Mouse (Mus musculus): ENCODE data around the gene Tmem255b. TPM values are rescaled to one million over a fixed set of nuclear protein-coding genes. Genes with fewer than 3 reads are reported as not detected.

Tmem255b gene
- total RNA-seq, 1 experiment, result 0.18 TPM

DNA sequence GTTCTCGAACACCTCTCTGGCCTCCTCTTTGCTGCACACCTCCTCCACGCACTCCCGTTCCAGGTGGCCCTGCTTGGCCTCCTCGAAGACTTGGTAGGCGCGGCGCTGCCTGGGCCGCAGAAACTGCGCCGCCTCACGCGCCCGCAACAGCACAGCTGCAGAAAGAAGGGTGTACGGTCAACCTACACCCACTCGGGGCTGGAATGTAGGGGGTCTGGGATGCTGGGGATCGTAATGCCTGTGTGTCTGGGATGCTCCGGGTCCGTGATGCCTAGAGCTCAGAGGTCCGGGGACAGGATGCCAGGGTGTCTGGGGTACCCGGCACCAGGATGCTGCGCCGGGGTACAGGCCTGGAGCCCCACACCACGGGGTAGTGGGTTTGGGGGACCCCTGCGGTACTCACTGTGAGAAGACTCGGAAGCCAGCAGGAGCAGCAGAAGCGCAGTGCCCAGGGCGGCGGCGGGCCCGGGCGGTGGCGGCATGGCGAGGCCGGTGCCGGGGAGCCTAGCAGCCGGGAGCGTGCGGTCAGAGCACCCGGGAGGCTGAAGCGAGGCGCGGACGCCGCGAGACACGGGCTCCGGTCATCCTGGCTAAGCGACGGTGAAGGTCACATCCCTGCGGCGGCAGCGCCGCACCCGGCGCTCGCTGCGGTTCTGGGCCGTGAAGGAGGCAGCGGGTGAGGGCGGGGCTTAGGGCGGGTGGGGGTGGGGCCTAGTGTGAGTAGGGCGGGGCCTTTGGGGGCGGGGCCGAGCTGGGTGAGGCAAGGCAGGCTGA is 59.1 kb downstream of the Tmem255b start, which contains the start of gene Gas6:
TSS of gene Gas6 (minus strand) at position 633 of the 774 bp plus-strand sequence.
- DNase-seq (ENCODE audit: low read depth, low spot score), result peak; percentile 41
- Histone ChIP-seq H3K27ac (ENCODE audit: insufficient read depth, low read depth, low read length, poor library complexity, severe bottlenecking) (no peak within 1 kb of the TSS), H3K9me3 (ENCODE audit: control insufficient read depth, insufficient read depth, low read depth, low read length) (no peaks in the 10 kb centered on the region), H3K36me3 (ENCODE audit: control insufficient read depth, insufficient read depth, low read length, poor library complexity, severe bottlenecking) (no peaks in the 10 kb centered on the region), H3K4me1 (ENCODE audit: control insufficient read depth in 2 of 2, insufficient read depth in 2 of 2, low read length in 2 of 2, poor library complexity in 1 of 2) (peaks cover 0 to 27% of the 10 kb centered on the region in 2 experiments; a peak in 3 of 4 replicates), H3K9ac (ENCODE audit: insufficient read depth, low read depth, low read length, poor library complexity, severe bottlenecking) (peak within 1 kb of the TSS; percentile 62), H3K4me3 (ENCODE audit: insufficient read depth in 1 of 2, low read depth in 1 of 2, low read length in 2 of 2, poor library complexity in 1 of 2, severe bottlenecking in 1 of 2) (peak within 1 kb of the TSS; percentile 75 to 76)
- in situ Hi-C loops (cut with MboI; ENCODE audit: low sequenced_read_pairs in 2 of 2, unreplicated experiment in 2 of 2), result no loop called here
- TF ChIP-seq CHD2 (IDR thresholded peaks at IDR 0.05; ENCODE audit: low read depth, low read length) (no peak), MAFK (IDR thresholded peaks at IDR 0.05; ENCODE audit: insufficient read depth, low read depth, low read length) (no peak), HCFC1 (IDR thresholded peaks at IDR 0.05; ENCODE audit: borderline replicate concordance, insufficient read depth, low read length) (no peak), ZNF384 (IDR thresholded peaks at IDR 0.05; ENCODE audit: low read depth, low read length) (no peak), ZC3H11A (IDR thresholded peaks at IDR 0.05; ENCODE audit: borderline replicate concordance, low read depth, low read length) (no peak)

DNA sequence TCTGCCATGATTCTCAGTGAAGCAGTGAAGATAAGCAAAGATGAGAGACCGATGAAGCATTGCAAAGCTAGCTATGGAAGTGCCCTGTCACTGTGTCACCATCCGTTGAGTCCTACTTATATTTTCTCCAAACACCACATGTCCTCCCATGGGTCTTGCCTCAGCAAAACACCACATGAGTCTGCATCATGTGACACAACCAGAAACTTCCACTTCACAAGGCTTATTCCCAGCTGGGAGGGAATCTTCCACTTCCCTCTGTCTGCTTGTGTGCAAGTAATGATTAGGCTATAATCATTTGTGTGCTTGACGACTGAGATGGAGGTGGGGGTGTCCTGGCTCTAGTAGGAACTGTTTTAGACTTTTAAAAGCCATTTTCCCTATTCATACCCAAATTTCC is 66.2 kb downstream of the Tmem255b start:
- in situ Hi-C loops (cut with MboI; ENCODE audit: low sequenced_read_pairs in 2 of 2, unreplicated experiment in 2 of 2), result no loop called here
- Histone ChIP-seq H3K27ac (ENCODE audit: insufficient read depth, low read depth, low read length, poor library complexity, severe bottlenecking) (no peak overlapping the region), H3K9me3 (ENCODE audit: control insufficient read depth, insufficient read depth, low read depth, low read length) (no peaks in the 10 kb centered on the region), H3K9ac (ENCODE audit: insufficient read depth, low read depth, low read length, poor library complexity, severe bottlenecking) (no peak overlapping the region), H3K36me3 (ENCODE audit: control insufficient read depth, insufficient read depth, low read length, poor library complexity, severe bottlenecking) (no peaks in the 10 kb centered on the region), H3K4me3 (ENCODE audit: insufficient read depth in 1 of 2, low read depth in 1 of 2, low read length in 2 of 2, poor library complexity in 1 of 2, severe bottlenecking in 1 of 2) (no peak overlapping the region), H3K4me1 (ENCODE audit: control insufficient read depth in 2 of 2, insufficient read depth in 2 of 2, low read length in 2 of 2, poor library complexity in 1 of 2) (no peaks in the 10 kb centered on the region)
- no peak for TF ChIP-seq MAFK (IDR thresholded peaks at IDR 0.05; ENCODE audit: insufficient read depth, low read depth, low read length)
- no peak for TF ChIP-seq CHD2 (IDR thresholded peaks at IDR 0.05; ENCODE audit: low read depth, low read length)
- TF ChIP-seq ZNF384 (IDR thresholded peaks at IDR 0.05; ENCODE audit: low read depth, low read length), result no peak
- TF ChIP-seq HCFC1 (IDR thresholded peaks at IDR 0.05; ENCODE audit: borderline replicate concordance, insufficient read depth, low read length), result no peak
- no peak for TF ChIP-seq ZC3H11A (IDR thresholded peaks at IDR 0.05; ENCODE audit: borderline replicate concordance, low read depth, low read length)
- no peak for DNase-seq (ENCODE audit: low read depth, low spot score)

DNA sequence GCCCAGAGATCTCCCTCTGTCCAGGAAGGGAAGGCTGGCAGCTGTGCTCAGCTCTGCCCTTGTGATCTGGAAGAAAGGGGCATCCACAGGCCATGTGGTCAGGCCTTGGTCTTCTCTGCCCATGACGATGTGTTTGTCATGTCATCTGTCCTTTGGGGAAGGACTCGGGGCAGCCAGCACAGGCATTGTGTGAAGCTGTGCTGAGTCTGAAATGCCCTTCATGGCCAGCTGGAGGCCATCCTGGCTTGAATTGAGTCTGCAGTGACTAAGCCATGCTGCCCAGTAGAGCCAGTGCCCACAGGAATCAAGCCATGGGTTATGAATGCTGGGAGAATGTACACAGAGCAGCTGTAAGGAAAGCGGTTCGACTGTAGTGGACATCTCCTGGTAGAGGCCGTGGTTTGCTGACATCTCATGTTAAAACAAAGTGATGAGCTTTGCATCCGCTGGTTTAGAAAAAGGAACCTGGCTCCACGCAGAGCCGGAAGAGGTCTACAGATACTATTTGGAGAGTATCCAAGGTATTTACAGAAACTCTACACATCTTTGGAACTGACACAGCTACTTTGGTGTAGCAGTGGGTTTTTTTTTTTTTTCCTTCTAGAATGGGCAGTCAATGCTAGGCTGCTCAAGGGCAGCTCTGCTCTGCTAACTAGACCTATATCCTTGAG is 69.1 kb downstream of the Tmem255b start:
- Histone ChIP-seq H3K4me1 (ENCODE audit: control insufficient read depth in 2 of 2, insufficient read depth in 2 of 2, low read length in 2 of 2, poor library complexity in 1 of 2) (peaks cover 0 to 2% of the 10 kb centered on the region in 2 experiments; a peak in 1 of 4 replicates), H3K27ac (ENCODE audit: insufficient read depth, low read depth, low read length, poor library complexity, severe bottlenecking) (no peak overlapping the region), H3K36me3 (ENCODE audit: control insufficient read depth, insufficient read depth, low read length, poor library complexity, severe bottlenecking) (no peaks in the 10 kb centered on the region), H3K4me3 (ENCODE audit: insufficient read depth in 1 of 2, low read depth in 1 of 2, low read length in 2 of 2, poor library complexity in 1 of 2, severe bottlenecking in 1 of 2) (no peak overlapping the region), H3K9me3 (ENCODE audit: control insufficient read depth, insufficient read depth, low read depth, low read length) (no peaks in the 10 kb centered on the region), H3K9ac (ENCODE audit: insufficient read depth, low read depth, low read length, poor library complexity, severe bottlenecking) (no peak overlapping the region)
- DNase-seq (ENCODE audit: low read depth, low spot score), result no peak
- in situ Hi-C loops (cut with MboI; ENCODE audit: low sequenced_read_pairs in 2 of 2, unreplicated experiment in 2 of 2), result no loop called here
- no peak for TF ChIP-seq ZNF384 (IDR thresholded peaks at IDR 0.05; ENCODE audit: low read depth, low read length)
- TF ChIP-seq MAFK (IDR thresholded peaks at IDR 0.05; ENCODE audit: insufficient read depth, low read depth, low read length), result no peak
- no peak for TF ChIP-seq ZC3H11A (IDR thresholded peaks at IDR 0.05; ENCODE audit: borderline replicate concordance, low read depth, low read length)
- no peak for TF ChIP-seq CHD2 (IDR thresholded peaks at IDR 0.05; ENCODE audit: low read depth, low read length)
- TF ChIP-seq HCFC1 (IDR thresholded peaks at IDR 0.05; ENCODE audit: borderline replicate concordance, insufficient read depth, low read length), result no peak

DNA sequence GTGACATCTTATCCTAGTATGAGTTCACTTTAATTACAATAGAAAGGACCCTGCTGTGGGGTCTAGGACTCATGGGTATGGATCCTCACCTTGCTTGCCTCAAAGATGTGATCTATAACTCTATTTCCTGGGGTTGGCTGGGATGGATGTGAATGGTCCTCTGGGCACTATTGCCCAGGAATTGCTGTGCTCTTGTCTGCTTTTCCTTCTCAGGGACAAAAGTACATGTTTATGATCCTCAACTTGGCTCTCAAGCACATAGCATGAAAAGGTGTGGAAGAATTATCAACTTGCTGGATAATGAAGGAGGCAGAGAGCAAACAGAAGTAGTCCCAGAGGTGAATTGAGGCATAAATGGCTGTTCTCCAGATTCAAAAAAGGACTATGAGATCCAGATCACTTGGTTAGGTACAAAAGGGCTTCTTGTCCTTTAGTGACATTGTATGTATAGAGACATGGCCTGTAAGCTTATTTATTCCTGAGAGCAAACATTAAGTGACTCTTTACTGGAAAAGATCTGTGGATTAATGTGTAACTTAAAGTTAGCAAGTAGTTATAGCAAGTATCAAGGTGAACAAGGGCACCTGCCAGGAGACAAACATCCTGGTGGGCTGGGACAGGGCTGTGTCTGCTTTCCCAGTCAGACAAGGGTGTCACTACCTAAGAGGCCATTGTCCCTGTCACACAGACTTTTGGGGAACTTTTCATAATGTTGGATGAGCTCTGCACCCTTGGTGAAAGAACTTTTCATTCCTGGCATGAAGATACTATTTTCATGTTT is 70.1 kb downstream of the Tmem255b start:
- H3K4me1 ChIP-seq (ENCODE audit: control insufficient read depth in 2 of 2, insufficient read depth in 2 of 2, low read length in 2 of 2, poor library complexity in 1 of 2), result peaks cover 0 to 2% of the 10 kb centered on the region in 2 experiments; a peak in 1 of 4 replicates
- H3K9ac ChIP-seq (ENCODE audit: insufficient read depth, low read depth, low read length, poor library complexity, severe bottlenecking), result no peak overlapping the region
- no peaks in the 10 kb centered on the region for H3K36me3 ChIP-seq (ENCODE audit: control insufficient read depth, insufficient read depth, low read length, poor library complexity, severe bottlenecking)
- in situ Hi-C loops (cut with MboI; ENCODE audit: low sequenced_read_pairs in 2 of 2, unreplicated experiment in 2 of 2), result no loop called here
- DNase-seq (ENCODE audit: low read depth, low spot score), result no peak
- H3K4me3 ChIP-seq (ENCODE audit: insufficient read depth in 1 of 2, low read depth in 1 of 2, low read length in 2 of 2, poor library complexity in 1 of 2, severe bottlenecking in 1 of 2), result no peak overlapping the region
- TF ChIP-seq CHD2 (IDR thresholded peaks at IDR 0.05; ENCODE audit: low read depth, low read length) (no peak), HCFC1 (IDR thresholded peaks at IDR 0.05; ENCODE audit: borderline replicate concordance, insufficient read depth, low read length) (no peak), ZC3H11A (IDR thresholded peaks at IDR 0.05; ENCODE audit: borderline replicate concordance, low read depth, low read length) (no peak), ZNF384 (IDR thresholded peaks at IDR 0.05; ENCODE audit: low read depth, low read length) (no peak), MAFK (IDR thresholded peaks at IDR 0.05; ENCODE audit: insufficient read depth, low read depth, low read length) (no peak)
- no peaks in the 10 kb centered on the region for H3K9me3 ChIP-seq (ENCODE audit: control insufficient read depth, insufficient read depth, low read depth, low read length)
- no peak overlapping the region for H3K27ac ChIP-seq (ENCODE audit: insufficient read depth, low read depth, low read length, poor library complexity, severe bottlenecking)

All from ES-E14 (cell line).